Mouse (Mus musculus) cerebellum, postnatal 14 days (tissue): ENCODE measurements at regions not wholly inside any gene's neighbourhood (a gene's known extent, or its start where the extent isn't known, plus 50 kb on each side); places are given as distances from the start of the nearest gene placed in this dataset.

Experiments used
- DNase-seq, 2 experiments: peaks; one replicate each; pipeline ENCODE4 v3.0.0; 2021; ENCODE audit warnings: mixed read lengths in 2 of 2

GRCm38 (mm10) chr13:31248996-31249395 lies 275.0 kb downstream of the Gm5447 start:
- no peak for DNase-seq

DNA sequence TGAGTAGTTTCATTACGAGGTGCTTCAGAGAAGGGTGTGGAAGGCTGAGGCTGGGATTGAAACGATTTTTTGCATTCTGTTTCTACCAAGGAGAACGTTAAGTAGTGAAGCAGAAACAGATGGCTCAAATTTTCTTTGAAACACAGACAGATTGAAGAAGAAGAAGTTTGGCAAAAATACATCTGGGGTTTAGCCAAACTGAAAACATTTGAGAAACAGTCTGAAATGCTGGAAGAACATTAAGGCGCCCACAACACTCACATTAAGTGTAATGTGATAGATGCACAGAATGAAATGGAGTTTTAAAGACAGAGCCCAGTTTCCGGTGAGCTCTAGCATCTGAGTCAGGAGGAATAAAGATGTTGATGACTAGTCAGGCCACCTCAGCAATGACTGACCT lies 275.5 kb downstream of the Gm5447 start:
- no peak for DNase-seq

DNA sequence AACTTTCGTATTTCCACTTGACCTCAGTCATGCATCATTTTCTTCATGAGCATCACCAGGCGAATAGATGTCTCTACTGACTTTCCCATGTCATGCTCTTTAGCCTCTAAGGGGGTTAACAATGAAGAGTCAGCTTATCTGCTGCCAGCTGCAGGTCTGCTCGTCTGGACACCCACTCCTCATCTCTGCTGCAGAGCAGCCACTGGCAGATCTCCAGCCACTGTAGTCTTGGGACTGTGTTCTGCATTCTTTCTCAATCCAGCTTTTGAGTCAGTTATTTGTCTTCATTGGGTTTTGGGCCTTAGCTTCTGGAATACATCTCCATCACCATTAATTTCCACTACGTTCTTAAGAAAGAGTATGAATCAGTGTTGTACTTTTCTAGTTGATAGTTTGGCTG lies 280.0 kb downstream of the Gm5447 start:
- DNase-seq = no peak

GRCm38 (mm10) chr13:31254744-31255143 lies 280.7 kb downstream of the Gm5447 start:
- no peak for DNase-seq

GRCm38 (mm10) chr13:31255506-31255905 lies 281.5 kb downstream of the Gm5447 start:
- DNase-seq = no peak

- no peak for DNase-seq
These were observed 288.1 kb upstream of the Foxq1 start for GRCm38 (mm10) chr13:31267865-31268264.

DNA sequence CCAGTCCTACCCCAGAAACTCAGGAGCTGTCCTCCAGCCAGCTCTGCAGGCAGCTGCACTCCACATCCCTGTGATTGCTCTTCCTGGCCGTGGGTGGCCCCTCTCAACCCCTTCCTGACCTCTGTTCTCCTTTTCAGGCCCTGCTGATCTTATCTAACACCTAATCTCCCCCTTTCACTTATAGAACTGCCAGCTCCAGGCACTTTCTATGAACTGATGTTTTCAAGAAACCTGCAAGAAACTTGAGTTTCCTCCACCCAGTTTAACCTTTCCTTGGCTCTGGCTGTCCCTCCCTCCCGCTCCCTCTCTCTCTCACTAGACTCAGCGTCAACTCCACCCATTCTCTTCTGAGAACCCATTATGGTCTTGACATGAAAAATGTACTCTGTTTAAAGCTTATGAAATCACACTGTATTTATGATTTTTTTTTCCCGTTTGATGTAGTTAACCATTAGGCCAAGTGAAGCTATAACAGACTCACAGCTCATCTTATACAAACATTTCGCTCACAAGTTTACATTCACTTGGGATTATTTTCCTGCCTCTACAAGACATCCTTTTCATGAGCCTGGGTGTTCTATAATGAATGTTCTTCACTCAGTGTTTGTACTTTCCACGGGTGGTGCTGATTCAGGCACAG lies 279.8 kb upstream of the Foxq1 start:
- DNase-seq = no peak

- DNase-seq = no peak
These were observed 265.3 kb upstream of the Foxq1 start for GRCm38 (mm10) chr13:31290630-31291029.

DNA sequence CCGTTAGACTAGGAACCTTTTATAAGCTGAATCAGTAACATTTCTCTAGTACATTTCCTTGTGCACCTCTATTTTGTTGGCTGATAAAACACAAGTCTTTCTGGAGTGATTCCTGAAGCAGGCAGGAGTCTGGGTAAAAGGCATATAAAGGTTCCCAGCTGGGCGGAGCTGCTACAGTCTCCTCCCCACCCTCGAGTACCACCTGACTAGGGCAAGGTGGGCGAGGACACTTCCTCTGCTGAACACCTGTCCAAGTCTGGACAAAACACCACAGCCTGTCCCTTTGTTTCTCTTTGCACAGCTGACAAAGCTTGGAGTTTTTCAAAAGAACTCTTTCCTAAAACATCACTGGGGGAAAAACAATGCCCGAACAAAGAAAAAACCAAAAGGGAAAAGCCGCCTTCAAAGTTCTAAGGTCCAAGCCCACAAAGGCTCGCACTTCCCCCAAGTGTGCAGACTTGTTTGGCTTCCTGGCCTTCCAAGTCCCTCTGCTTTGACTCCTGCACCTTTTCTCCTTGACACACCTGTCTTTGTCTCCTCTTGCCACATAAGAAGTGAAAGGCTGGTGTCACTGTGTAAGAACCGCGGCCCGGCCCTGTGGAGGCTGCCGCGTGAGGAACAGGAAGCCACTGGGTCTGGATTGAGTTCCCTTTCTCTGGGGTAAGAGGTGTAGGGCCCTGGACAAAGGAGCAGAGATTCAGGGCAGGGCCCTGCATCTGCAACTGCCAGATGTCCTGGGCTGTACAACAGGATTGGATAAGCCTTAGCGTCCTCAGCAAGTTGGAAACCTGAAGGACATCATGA lies 263.1 kb upstream of the Foxq1 start:
- DNase-seq = no peak

- no peak for DNase-seq
These were observed 261.9 kb upstream of the Foxq1 start for GRCm38 (mm10) chr13:31294011-31294410.

DNA sequence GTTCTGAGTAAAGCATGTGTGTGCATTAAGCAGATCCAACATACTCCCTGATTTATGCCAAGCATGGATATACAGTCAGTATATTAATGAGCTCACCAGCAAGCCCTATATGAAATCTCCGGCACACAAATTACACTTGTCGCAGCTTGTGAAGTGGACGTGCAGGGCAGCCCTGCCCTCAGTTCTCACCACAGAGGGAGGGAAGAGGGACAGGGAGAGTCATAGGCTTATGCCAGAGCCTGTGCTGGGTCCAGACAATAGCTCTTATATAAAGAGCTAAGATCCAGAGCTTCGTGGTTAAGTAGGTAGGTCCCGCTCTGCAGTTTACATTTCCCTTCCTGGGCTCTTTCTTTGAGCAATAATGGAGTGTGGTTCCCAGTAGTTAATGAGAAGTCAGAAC lies 252.7 kb upstream of the Foxq1 start:
- DNase-seq = no peak

DNA sequence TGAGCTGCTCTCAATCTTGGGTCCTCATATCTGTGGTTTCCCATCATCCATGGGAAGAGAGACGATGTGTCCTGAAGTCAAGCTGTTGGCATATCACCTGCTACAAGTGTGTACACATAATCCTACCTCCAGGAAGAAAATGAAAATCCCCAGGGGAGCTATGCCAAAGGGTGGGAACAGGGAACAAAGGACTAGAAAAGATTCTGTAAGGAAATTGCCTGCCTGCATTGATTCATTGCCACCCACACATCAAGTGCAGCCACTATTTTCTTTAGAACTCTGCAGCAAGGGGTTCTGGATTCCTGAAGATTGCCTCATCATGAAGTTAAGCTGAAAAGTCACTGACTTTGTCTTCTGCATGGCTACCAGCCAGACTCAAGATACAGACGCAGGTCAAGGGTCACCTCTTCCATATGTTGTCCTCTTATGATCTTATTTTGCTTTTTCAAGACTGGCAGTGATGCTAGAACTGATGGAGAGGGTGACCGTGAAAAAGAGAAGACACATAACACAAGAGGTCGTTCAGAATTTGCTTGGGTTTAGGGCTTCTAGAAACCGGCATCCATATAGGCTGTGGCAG lies 251.6 kb upstream of the Foxq1 start:
- no peak for DNase-seq

DNA sequence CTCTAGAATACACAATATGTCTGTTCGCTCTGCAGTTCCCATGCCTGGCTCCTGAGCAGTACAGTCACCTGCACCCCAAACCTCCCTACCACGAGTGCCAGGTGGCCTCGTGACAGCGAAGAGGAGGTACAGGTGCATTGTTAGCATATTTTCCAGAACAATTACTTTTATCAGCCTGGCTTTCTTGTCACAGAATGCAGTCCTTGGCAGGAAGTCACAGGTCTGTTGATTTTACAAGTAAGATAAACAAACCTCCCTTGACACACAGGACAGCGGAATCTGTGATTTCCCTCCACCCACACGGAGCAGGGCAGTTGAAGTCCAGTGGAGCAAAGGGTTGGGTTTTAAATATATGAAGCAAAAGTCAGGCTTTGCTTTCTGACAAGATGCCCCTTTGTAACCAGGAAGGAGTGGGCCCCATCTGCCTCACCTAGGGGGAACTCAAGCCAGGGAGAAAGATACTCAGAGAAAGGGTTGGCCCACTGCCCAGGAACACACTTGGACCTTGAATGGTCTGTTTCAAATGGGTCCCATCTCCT lies 246.8 kb upstream of the Foxq1 start:
- peak; percentile 53 to 65 for DNase-seq

- no peak for DNase-seq
These were observed 243.2 kb upstream of the Foxq1 start for GRCm38 (mm10) chr13:31312772-31313171.

GRCm38 (mm10) chr13:31313821-31314220 lies 242.1 kb upstream of the Foxq1 start:
- DNase-seq = no peak

DNA sequence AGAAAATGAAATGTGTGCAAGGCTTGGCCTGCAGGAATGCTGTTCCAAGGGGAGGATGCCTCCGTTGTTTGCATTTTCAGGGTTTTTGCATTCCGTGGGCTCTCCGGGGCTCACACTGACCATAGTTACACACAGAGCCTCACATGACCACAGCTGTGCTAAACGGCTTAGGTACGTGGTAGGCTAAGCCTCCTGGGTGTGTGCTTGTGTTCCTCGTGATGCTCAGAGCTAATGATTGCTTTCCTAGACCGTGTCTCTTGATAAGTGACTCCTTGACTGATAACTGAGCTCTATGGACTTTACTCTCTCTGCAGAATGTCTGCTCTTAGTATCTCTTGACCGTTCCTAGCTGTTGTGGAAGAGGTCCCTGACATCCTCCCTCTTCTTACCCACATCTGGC lies 238.9 kb upstream of the Foxq1 start:
- DNase-seq = no peak

- DNase-seq = no peak
These were observed 237.9 kb upstream of the Foxq1 start for GRCm38 (mm10) chr13:31318008-31318407.

GRCm38 (mm10) chr13:31321411-31321810 lies 234.5 kb upstream of the Foxq1 start:
- DNase-seq = no peak

GRCm38 (mm10) chr13:31326269-31326851 lies 229.6 kb upstream of the Foxq1 start:
- DNase-seq = no peak

- DNase-seq = no peak
These were observed 228.4 kb upstream of the Foxq1 start for GRCm38 (mm10) chr13:31327511-31327951.

- DNase-seq = no peak
These were observed 227.2 kb upstream of the Foxq1 start for GRCm38 (mm10) chr13:31328756-31329155.

DNA sequence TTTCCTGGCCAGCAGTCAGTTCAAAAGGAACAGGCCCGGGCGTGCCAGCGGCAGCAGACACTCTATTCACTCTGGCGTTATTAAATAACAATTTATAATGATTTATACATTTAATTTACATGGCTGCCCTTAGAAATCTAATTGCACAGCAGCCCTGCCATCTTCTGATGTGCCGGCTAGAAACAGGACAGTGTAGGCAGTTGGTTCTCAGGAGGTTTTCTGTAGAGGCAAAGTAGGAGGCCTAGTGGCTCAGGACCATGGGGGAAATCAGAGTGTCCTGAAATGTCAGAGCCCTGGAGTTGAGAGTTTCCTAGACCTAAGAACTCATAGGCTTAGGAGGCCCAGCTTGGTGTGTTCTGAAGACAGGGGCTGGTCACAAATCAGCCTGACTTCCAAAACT lies 225.2 kb upstream of the Foxq1 start:
- no peak for DNase-seq

- DNase-seq = no peak
These were observed 221.0 kb upstream of the Foxq1 start for GRCm38 (mm10) chr13:31334981-31335380.
